Mouse (Mus musculus) hindbrain, postnatal 0 days (tissue): ENCODE data around the gene Phb. TPM values are rescaled to one million over a fixed set of nuclear protein-coding genes. Genes with fewer than 3 reads are reported as not detected.
A peak's percentile ranks its signal among the peaks of the same experiment; 100 is the strongest.

ENCODE experiments used
- ATAC-seq: fragments of 200-750 bp; cut with Nextera tagmentation; 2 replicates; pipeline ENCODE4 v1.8.0; 2017; ENCODE audit warnings: mild to moderate bottlenecking, moderate TSS enrichment, moderate library complexity
- DNase-seq: peaks from one replicate; pipeline ENCODE4 v3.0.0-alpha.2; 2015; ENCODE audit warnings: low spot score
- H3K27ac ChIP-seq: fragments of 300-500 bp; sonication (generic); 2 replicates; pipeline ENCODE4 v1.5.1; 2014; ENCODE audit warnings: mild to moderate bottlenecking
- H3K27me3 ChIP-seq: fragments of 300-500 bp; sonication (generic); 2 replicates; pipeline ENCODE4 v1.6.1; 2014; ENCODE audit warnings: low read length, mixed read lengths; ENCODE audit not compliant: insufficient read depth
- H3K36me3 ChIP-seq: fragments of 300-500 bp; sonication (generic); 2 replicates; pipeline ENCODE4 v1.6.1; 2014; ENCODE audit warnings: low read length, mixed read lengths; ENCODE audit not compliant: insufficient read depth
- H3K4me1 ChIP-seq: fragments of 300-500 bp; sonication (generic); 2 replicates; pipeline ENCODE4 v1.6.1; 2014; ENCODE audit warnings: antibody characterized with exemption, low read length, mixed read lengths; ENCODE audit not compliant: insufficient read depth
- H3K4me2 ChIP-seq: fragments of 300-500 bp; sonication (generic); 2 replicates; pipeline ENCODE4 v1.6.1; 2014; ENCODE audit warnings: low read depth, mild to moderate bottlenecking, low read length, moderate library complexity, mixed read lengths
- H3K4me3 ChIP-seq: fragments of 300-500 bp; sonication (generic); 2 replicates; pipeline ENCODE4 v1.5.1; 2014; ENCODE audit warnings: low read length
- H3K9ac ChIP-seq: fragments of 300-500 bp; sonication (generic); replicated peaks from 2 replicates; pipeline ENCODE4 v1.6.1; 2014; ENCODE audit warnings: mild to moderate bottlenecking, low read length, moderate library complexity, mixed read lengths
- H3K9me3 ChIP-seq: fragments of 300-500 bp; sonication (generic); 2 replicates; pipeline ENCODE4 v1.6.1; 2016; ENCODE audit warnings: low read length, mixed read lengths
- CTCF ChIP-seq: IDR thresholded peaks from 2 replicates; pipeline ENCODE4 v1.5.1; 2016; ENCODE audit warnings: antibody characterized with exemption, control low read depth, low read depth
- WGBS: fragments of 180-500 bp; shearing (Covaris S2); extraction: QIAGEN DNeasy Blood & Tissue Kit; methylation state at CpG from one replicate; pipeline ENCODE4 v1.1.7; 2014; 5-methylcytosine and 5-hydroxymethylcytosine counted together
- polyA plus RNA-seq: library from polyadenylated mRNA; unstranded; fragments of >200 nt; fragmentation: Nextera tagmentation; extraction: Ambion mirVana; gene quantifications from 2 replicates; pipeline ENCODE4 v1.2.1, GENCODE M21; 2015
- total RNA-seq: library from RNA; depleted of rRNA; stranded (reverse); fragments of >200 nt; gene quantifications from 2 replicates; pipeline ENCODE4 v1.2.3, GENCODE M21; 2014

Gene Phb
- total and polyA plus RNA-seq, 2 experiments from 2014 or later = 156 to 214 TPM

DNA sequence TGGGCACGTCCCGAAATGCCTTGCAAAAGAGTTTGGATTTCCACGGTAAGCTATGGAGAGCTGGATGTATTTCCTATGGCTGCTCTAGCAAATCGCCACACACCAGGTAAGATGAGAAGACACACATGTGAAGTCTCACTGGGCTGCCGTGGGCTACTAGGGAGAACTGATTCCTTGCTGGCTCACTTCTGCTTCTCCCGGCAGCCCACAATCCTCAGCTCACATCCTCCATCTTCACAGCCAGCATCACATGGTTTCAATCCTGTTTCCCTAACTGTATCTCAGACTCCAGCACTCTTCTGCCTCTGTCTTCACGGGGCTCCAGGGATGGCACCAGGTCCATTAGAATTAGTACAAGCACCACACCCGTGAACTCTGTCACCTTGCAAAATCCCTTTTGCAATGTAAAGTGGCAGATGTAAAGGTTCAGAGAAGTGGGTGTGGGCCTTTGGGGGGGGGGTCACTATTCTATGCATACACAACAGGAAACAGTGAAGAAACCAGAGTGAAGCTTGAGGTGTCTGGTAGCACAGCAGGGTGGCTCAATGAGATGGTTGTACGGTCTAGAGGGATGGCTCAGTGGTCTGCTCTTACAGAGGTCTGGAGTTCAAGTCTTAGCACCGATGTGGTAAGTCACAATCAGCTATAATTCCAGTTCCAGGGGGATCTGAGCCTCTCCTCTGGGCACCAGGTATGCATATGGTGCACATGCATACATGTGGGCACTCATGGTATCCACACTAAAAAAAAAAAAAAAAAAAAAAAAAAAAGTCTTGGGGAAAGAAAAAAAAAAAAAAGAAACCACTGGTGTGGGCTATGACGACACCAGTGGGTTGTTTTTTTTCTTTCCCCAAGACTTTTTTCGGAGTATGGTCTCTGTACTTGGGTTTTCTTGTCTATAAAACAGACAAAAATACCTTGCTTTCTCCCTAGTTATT, 37.5 kb downstream of the Phb start:
- WGBS = 91% methylated on average over 12 of the region's 12 CpGs
- no peaks in the 10 kb centered on the region for H3K4me1 ChIP-seq
- TF ChIP-seq CTCF = no peak

DNA sequence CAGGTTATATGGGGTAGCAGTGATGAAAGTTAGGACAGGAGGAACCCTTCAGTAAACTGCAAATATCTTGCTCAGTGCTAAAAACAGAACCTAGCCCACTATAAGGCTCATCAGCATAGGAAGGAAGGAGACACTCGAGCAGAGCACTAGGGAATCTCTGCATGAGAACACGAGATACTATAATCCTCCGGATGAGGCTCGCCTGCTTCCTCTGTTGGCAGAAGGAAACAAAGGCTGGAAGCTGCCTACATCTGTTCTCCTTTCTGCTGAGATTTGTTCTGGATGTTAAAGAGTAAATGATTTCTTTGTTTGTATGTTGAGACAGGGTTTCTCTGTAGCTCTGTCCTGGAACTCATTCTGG, 38.2 kb downstream of the Phb start:
- ATAC-seq (no peak), DNase-seq (no peak)
- no peak for TF ChIP-seq CTCF
- Histone ChIP-seq H3K4me3 (no peak overlapping the region), H3K4me2 (no peak overlapping the region), H3K9me3 (no peaks in the 10 kb centered on the region), H3K36me3 (no peaks in the 10 kb centered on the region), H3K4me1 (no peaks in the 10 kb centered on the region), H3K27me3 (no peaks in the 10 kb centered on the region), H3K27ac (no peak overlapping the region), H3K9ac (no peak overlapping the region)
- 56% methylated on average over 4 of the region's 4 CpGs for WGBS

More for the DNA sequence above, 37.5 kb downstream of the Phb start:
- Histone ChIP-seq H3K4me2 (no peak overlapping the region), H3K27ac (no peak overlapping the region), H3K4me3 (no peak overlapping the region), H3K27me3 (no peaks in the 10 kb centered on the region), H3K9me3 (no peaks in the 10 kb centered on the region), H3K9ac (no peak overlapping the region), H3K36me3 (no peaks in the 10 kb centered on the region)
- no peak for DNase-seq
- ATAC-seq = no peak

DNA sequence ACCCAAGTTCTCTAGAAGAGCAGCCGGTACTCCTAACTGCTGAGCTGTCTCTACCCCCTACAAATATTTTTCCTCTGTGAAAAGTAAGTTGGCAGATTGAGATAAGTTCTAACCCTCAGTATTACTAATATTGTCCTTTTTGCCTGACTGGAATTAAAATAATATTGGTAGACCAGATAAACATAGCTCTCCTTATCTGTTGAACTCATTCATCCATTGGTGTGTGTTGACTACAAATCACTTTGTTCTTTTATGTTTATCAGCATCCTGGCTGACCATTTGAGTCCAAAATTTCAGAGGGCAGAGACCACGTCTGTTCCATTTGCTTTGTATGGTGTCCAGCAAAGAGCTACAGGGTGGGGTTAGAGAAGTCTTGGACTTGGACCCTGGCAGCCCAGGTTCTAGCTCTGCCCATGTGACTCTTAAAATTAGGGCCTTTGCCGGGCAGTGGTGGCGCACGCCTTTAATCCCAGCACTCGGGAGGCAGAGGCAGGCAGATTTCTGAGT, 42.8 kb downstream of the Phb start:
- no peak overlapping the region for H3K27ac ChIP-seq
- no peak for DNase-seq
- no peaks in the 10 kb centered on the region for H3K36me3 ChIP-seq
- H3K9ac ChIP-seq = no peak overlapping the region
- no peaks in the 10 kb centered on the region for H3K9me3 ChIP-seq
- no peak overlapping the region for H3K4me2 ChIP-seq
- peaks cover 8% of the 10 kb centered on the region for H3K4me1 ChIP-seq
- H3K4me3 ChIP-seq = no peak overlapping the region
- ATAC-seq = no peak
- TF ChIP-seq CTCF = no peak
- H3K27me3 ChIP-seq = no peaks in the 10 kb centered on the region
- 94% methylated on average over 6 of the region's 6 CpGs for WGBS

DNA sequence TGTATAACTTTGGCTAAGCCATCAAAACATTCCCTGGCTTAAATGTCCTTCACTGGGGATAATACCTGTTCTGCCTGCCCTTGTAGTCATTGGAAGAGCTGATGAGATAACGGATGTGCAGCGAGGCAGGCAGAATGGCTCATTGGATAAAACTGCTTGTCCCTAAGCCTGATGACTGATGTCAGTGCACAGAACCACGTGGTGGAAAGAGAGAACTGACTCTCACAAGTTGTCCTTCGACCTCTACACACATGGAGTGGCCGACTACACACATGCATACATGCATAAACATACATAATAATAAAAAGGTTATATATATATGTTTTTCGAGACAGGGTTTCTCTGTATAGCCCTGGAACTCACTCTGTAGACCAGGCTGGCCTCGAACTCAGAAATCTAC, 43.7 kb downstream of the Phb start:
- no peak for TF ChIP-seq CTCF
- no peak overlapping the region for H3K27ac ChIP-seq
- H3K27me3 ChIP-seq = no peaks in the 10 kb centered on the region
- H3K36me3 ChIP-seq = no peaks in the 10 kb centered on the region
- no peak overlapping the region for H3K9ac ChIP-seq
- H3K4me2 ChIP-seq = no peak overlapping the region
- WGBS = 79% methylated on average over 7 of the region's 7 CpGs
- H3K9me3 ChIP-seq = no peaks in the 10 kb centered on the region
- H3K4me1 ChIP-seq = peaks cover 15% of the 10 kb centered on the region
- no peak for DNase-seq
- ATAC-seq = no peak
- no peak overlapping the region for H3K4me3 ChIP-seq

DNA sequence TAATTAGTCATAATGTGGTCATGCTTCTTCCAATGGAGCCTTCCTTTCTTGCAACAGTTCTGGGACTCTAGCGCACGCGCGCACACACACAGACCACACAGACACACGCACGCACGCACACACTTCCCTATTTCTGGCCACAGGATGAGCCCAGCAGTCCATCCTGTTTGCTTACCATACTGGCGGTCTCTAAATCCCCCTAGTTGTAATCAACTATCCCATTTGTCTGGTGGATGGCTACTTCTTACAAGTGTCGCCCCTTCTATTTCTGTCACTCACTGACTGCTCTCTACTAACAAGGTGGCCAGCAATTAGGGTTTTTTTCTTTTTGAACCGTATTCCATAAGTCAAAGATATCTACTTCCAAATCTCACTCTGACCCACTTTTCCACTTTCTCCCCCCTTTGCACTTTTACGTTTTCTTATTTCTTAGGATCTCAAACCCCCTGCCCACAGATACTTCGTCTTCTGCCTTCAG, 45.4 kb downstream of the Phb start:
- Histone ChIP-seq H3K27ac (peak overlapping the region; percentile 98), H3K36me3 (no peaks in the 10 kb centered on the region), H3K9me3 (no peaks in the 10 kb centered on the region), H3K9ac (peak overlapping the region; percentile 98; the same call in 1 of the 2 replicates), H3K4me3 (peak overlapping the region; percentile 92), H3K27me3 (no peaks in the 10 kb centered on the region), H3K4me1 (peaks cover 20% of the 10 kb centered on the region), H3K4me2 (peak overlapping the region; percentile 93)
- ATAC-seq (0 out of 2 replicates have a peak, but pooled peaks have one; percentile 10), DNase-seq (peak; percentile 34)
- 29% methylated on average over 12 of the region's 12 CpGs for WGBS
- no peak for TF ChIP-seq CTCF

DNA sequence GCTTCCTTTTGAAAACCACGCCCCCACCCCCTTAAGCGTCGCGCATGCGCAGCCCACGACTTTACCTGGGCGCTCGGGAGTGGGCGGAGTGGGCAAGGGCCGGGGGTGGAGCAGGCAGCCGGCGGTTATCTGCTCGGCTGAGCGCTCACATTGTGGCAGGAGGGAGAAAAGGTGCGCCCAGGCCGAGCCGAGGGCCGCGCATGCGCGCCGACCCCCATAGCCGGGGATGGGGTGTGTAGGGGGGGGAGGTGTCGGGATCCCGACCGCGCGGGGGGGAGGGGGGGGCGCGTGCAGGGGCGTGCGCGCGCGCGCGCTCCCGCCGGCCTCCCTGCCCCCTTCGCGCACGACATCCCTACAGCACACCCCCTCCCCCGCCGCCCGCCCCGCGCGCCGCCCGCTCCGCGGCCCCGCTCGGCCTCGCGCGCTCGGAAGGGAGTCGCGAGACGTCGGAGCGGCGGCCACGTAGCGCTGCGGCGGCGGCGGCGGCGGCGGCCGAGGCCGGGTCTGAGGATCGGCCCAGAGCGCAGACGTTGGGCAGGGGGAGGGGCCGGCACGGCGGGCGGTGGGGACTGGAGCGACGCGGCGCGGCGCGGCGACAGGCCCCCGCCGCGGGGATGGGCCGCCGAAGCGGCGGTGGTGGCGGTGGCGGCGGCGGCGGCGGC, 45.9 kb downstream of the Phb start, which contains the start of gene Zfp652:
Gene Zfp652, plus strand, starts transcription at position 111 of the 662 bp plus-strand sequence.
- Histone ChIP-seq H3K9ac (peak within 1 kb of the TSS; percentile 98), H3K4me3 (peak within 1 kb of the TSS; percentile 92), H3K36me3 (no peaks in the 10 kb centered on the region), H3K27me3 (no peaks in the 10 kb centered on the region), H3K9me3 (no peaks in the 10 kb centered on the region), H3K4me2 (peak within 1 kb of the TSS; percentile 93), H3K4me1 (peaks cover 20% of the 10 kb centered on the region), H3K27ac (peak within 1 kb of the TSS; percentile 98)
- DNase-seq (peak; percentile 94), ATAC-seq (peak; percentile 94)
- TF ChIP-seq CTCF = no peak
- under 1% methylated on average over 26 of the region's 103 CpGs for WGBS
